Mouse (Mus musculus) embryonic facial prominence, embryonic 11.5 days (tissue): Measurements from ENCODE around the gene Pecam1. TPM values are rescaled to one million over a fixed set of nuclear protein-coding genes. Genes with fewer than 3 reads are reported as not detected.
A peak's percentile ranks its signal among the peaks of the same experiment; 100 is the strongest.

ENCODE experiments used
- ATAC-seq: fragments of 200-750 bp; cut with Nextera tagmentation; replicated peaks from 2 replicates; pipeline ENCODE4 v1.8.0; 2017; ENCODE audit warnings: low read depth; ENCODE audit not compliant: insufficient number of reproducible peaks, low FRiP score, low TSS enrichment
- DNase-seq: peaks from one replicate; pipeline ENCODE4 v3.0.0-alpha.2; 2015; ENCODE audit warnings: low spot score
- H3K27ac ChIP-seq: fragments of 300-500 bp; sonication (generic); replicated peaks from 2 replicates; pipeline ENCODE4 v1.5.1; 2014; ENCODE audit warnings: mild to moderate bottlenecking, low read depth, low read length, control low read depth
- H3K27me3 ChIP-seq: fragments of 300-500 bp; sonication (generic); 2 replicates; pipeline ENCODE4 v1.6.1; 2014; ENCODE audit warnings: mild to moderate bottlenecking, low read length, moderate library complexity, mixed read lengths; ENCODE audit not compliant: control insufficient read depth, insufficient read depth
- H3K36me3 ChIP-seq: fragments of 300-500 bp; sonication (generic); replicated peaks from 2 replicates; pipeline ENCODE4 v1.6.1; 2014; ENCODE audit warnings: low read depth, mild to moderate bottlenecking, low read length, moderate library complexity, mixed read lengths; ENCODE audit not compliant: control insufficient read depth, insufficient read depth
- H3K4me1 ChIP-seq: fragments of 300-500 bp; sonication (generic); 2 replicates; pipeline ENCODE4 v1.6.1; 2014; ENCODE audit warnings: low read length, mixed read lengths; ENCODE audit not compliant: control insufficient read depth, insufficient read depth
- H3K4me2 ChIP-seq: fragments of 300-500 bp; sonication (generic); 2 replicates; pipeline ENCODE4 v1.6.1; 2014; ENCODE audit warnings: low read depth, mild to moderate bottlenecking, control low read depth, low read length, moderate library complexity
- H3K4me3 ChIP-seq: fragments of 300-500 bp; sonication (generic); 2 replicates; pipeline ENCODE4 v1.5.1; 2014; ENCODE audit warnings: low read depth, low read length, control low read depth
- H3K9ac ChIP-seq: fragments of 300-500 bp; sonication (generic); replicated peaks from 2 replicates; pipeline ENCODE4 v1.6.1; 2014; ENCODE audit warnings: mild to moderate bottlenecking, control low read depth, low read length
- H3K9me3 ChIP-seq: fragments of 300-500 bp; sonication (generic); replicated peaks from 2 replicates; pipeline ENCODE4 v1.6.1; 2016; ENCODE audit warnings: mild to moderate bottlenecking, low read length, inconsistent platforms, mixed read lengths; ENCODE audit not compliant: control insufficient read depth
- WGBS: fragments of 180-500 bp; shearing (Covaris S2); extraction: QIAGEN DNeasy Blood & Tissue Kit; methylation state at CpG from one replicate; pipeline ENCODE4 v1.1.7; 2014; 5-methylcytosine and 5-hydroxymethylcytosine counted together
- polyA plus RNA-seq: library from polyadenylated mRNA; unstranded; fragments of >200 nt; fragmentation: Nextera tagmentation; extraction: Ambion mirVana; gene quantifications from 2 replicates; pipeline ENCODE4 v1.2.1, GENCODE M21; 2014

The Pecam1 gene
- polyA plus RNA-seq, 1 experiment from 2014 or later: 26.7 TPM

GRCm38 (mm10) chr11:106665328-106665727 lies 85.1 kb downstream of the Pecam1 start:
- no peak overlapping the region for H3K27ac ChIP-seq
- no peak overlapping the region for H3K9ac ChIP-seq
- DNase-seq (no peak), ATAC-seq (no peak)
- no peaks in the 10 kb centered on the region for H3K27me3 ChIP-seq
- 91% methylated on average over 4 of the region's 4 CpGs for WGBS
- H3K4me1 ChIP-seq: peaks cover 3% of the 10 kb centered on the region; the same call in 1 of the 2 replicates
- no peaks in the 10 kb centered on the region for H3K9me3 ChIP-seq
- no peak overlapping the region for H3K4me2 ChIP-seq
- H3K4me3 ChIP-seq: no peak overlapping the region
- H3K36me3 ChIP-seq: no peaks in the 10 kb centered on the region

- no peak for DNase-seq
- no peak overlapping the region for H3K4me3 ChIP-seq
- 81% methylated on average over 8 of the region's 8 CpGs for WGBS
- H3K4me2 ChIP-seq: no peak overlapping the region
- no peaks in the 10 kb centered on the region for H3K9me3 ChIP-seq
- H3K36me3 ChIP-seq: no peaks in the 10 kb centered on the region
- no peak overlapping the region for H3K9ac ChIP-seq
- no peak for ATAC-seq
- H3K4me1 ChIP-seq: peaks cover 3% of the 10 kb centered on the region; the same call in 1 of the 2 replicates
- H3K27me3 ChIP-seq: no peaks in the 10 kb centered on the region
- no peak overlapping the region for H3K27ac ChIP-seq
Observed at GRCm38 (mm10) chr11:106664691-106665090, 85.7 kb downstream of the Pecam1 start.

- DNase-seq (peak; percentile 13), ATAC-seq (no peak)
- Histone ChIP-seq H3K36me3 (no peaks in the 10 kb centered on the region), H3K9ac (no peak overlapping the region), H3K9me3 (no peaks in the 10 kb centered on the region), H3K27me3 (no peaks in the 10 kb centered on the region), H3K4me2 (no peak overlapping the region), H3K4me1 (peaks cover 2% of the 10 kb centered on the region; the same call in 1 of the 2 replicates), H3K27ac (no peak overlapping the region), H3K4me3 (no peak overlapping the region)
- WGBS: 59% methylated on average over 6 of the region's 6 CpGs
Observed at GRCm38 (mm10) chr11:106663838-106664237, 86.6 kb downstream of the Pecam1 start.

- Histone ChIP-seq H3K4me1 (peaks cover 2% of the 10 kb centered on the region; the same call in 1 of the 2 replicates), H3K9me3 (no peaks in the 10 kb centered on the region)
- 85% methylated on average over 9 of the region's 11 CpGs for WGBS
Observed at GRCm38 (mm10) chr11:106662634-106663407, 87.6 kb downstream of the Pecam1 start.

GRCm38 (mm10) chr11:106660453-106661081 lies 89.9 kb downstream of the Pecam1 start:
- H3K9ac ChIP-seq: peak overlapping the region; percentile 43; the same call in 1 of the 2 replicates
- H3K27ac ChIP-seq: peak overlapping the region; percentile 70
- H3K4me2 ChIP-seq: no peak overlapping the region
- H3K9me3 ChIP-seq: no peaks in the 10 kb centered on the region
- no peaks in the 10 kb centered on the region for H3K27me3 ChIP-seq
- no peak overlapping the region for H3K4me3 ChIP-seq
- WGBS: 53% methylated on average over 13 of the region's 13 CpGs
- H3K4me1 ChIP-seq: peaks cover 2% of the 10 kb centered on the region; the same call in 1 of the 2 replicates
- no peaks in the 10 kb centered on the region for H3K36me3 ChIP-seq
- peak; percentile 36; the same call in 1 of the 2 replicates for ATAC-seq
- peak; percentile 37 for DNase-seq

More at GRCm38 (mm10) chr11:106662634-106663407, 87.6 kb downstream of the Pecam1 start:
- DNase-seq: no peak
- Histone ChIP-seq H3K27me3 (no peaks in the 10 kb centered on the region), H3K4me2 (no peak overlapping the region), H3K27ac (no peak overlapping the region), H3K9ac (no peak overlapping the region), H3K36me3 (no peaks in the 10 kb centered on the region), H3K4me3 (no peak overlapping the region)
- no peak for ATAC-seq

GRCm38 (mm10) chr11:106659598-106660295 lies 90.7 kb downstream of the Pecam1 start:
- H3K9ac ChIP-seq: no peak overlapping the region
- H3K4me1 ChIP-seq: peaks cover 2% of the 10 kb centered on the region; the same call in 1 of the 2 replicates
- no peaks in the 10 kb centered on the region for H3K36me3 ChIP-seq
- no peaks in the 10 kb centered on the region for H3K9me3 ChIP-seq
- H3K4me2 ChIP-seq: no peak overlapping the region; the same call in 1 of the 2 replicates
- peak overlapping the region; percentile 70 for H3K27ac ChIP-seq
- ATAC-seq: no peak
- no peaks in the 10 kb centered on the region for H3K27me3 ChIP-seq
- no peak overlapping the region for H3K4me3 ChIP-seq
- DNase-seq: peak; percentile 56
- WGBS: 38% methylated on average over 15 of the region's 15 CpGs

- no peak overlapping the region for H3K4me3 ChIP-seq
- 18% methylated on average over 14 of the region's 14 CpGs for WGBS
- no peak overlapping the region for H3K4me2 ChIP-seq
- H3K4me1 ChIP-seq: peaks cover 2% of the 10 kb centered on the region; the same call in 1 of the 2 replicates
- H3K27ac ChIP-seq: no peak overlapping the region
- H3K9ac ChIP-seq: peak overlapping the region; percentile 14; the same call in 1 of the 2 replicates
- H3K36me3 ChIP-seq: no peaks in the 10 kb centered on the region
- peak; percentile 56 for DNase-seq
- ATAC-seq: no peak
- H3K9me3 ChIP-seq: no peaks in the 10 kb centered on the region
- no peaks in the 10 kb centered on the region for H3K27me3 ChIP-seq
Observed at GRCm38 (mm10) chr11:106658051-106658880, 92.2 kb downstream of the Pecam1 start.
